Mouse (Mus musculus) adrenal gland, adult 18-20 months (tissue): ENCODE measurements at regions not wholly inside any gene's neighbourhood (a gene's known extent, or its start where the extent isn't known, plus 50 kb on each side); places are given as distances from the start of the nearest gene placed in this dataset.

Source experiments
- DNase-seq, 2 experiments: peaks; one replicate each; pipeline ENCODE4 v3.0.0; 2021 to 2022; ENCODE audit warnings: low spot score in 2 of 2

- no peak for DNase-seq
Observed at GRCm38 (mm10) chr5:111829891-111830290, 96.2 kb downstream of the Gm26897 start.

GRCm38 (mm10) chr5:111835737-111836667, 102.3 kb downstream of the Gm26897 start:
- DNase-seq, result no peak

- DNase-seq, result no peak
Observed at GRCm38 (mm10) chr5:111836668-111837234, 103.0 kb downstream of the Gm26897 start.

GRCm38 (mm10) chr5:111842461-111842860, 108.7 kb downstream of the Gm26897 start:
- DNase-seq, result no peak

GRCm38 (mm10) chr5:111843622-111844239, 110.0 kb downstream of the Gm26897 start:
- DNase-seq, result no peak

GRCm38 (mm10) chr5:111844528-111844927, 110.8 kb downstream of the Gm26897 start:
- no peak for DNase-seq

- DNase-seq, result no peak
Observed at GRCm38 (mm10) chr5:111848917-111849316, 115.2 kb downstream of the Gm26897 start.

- no peak for DNase-seq
Observed at GRCm38 (mm10) chr5:111852682-111853081, 119.0 kb downstream of the Gm26897 start.

GRCm38 (mm10) chr5:111855366-111855765, 121.6 kb downstream of the Gm26897 start:
- no peak for DNase-seq

GRCm38 (mm10) chr5:111857200-111857599, 123.5 kb downstream of the Gm26897 start:
- no peak for DNase-seq

- no peak for DNase-seq
Observed at GRCm38 (mm10) chr5:111860436-111860835, 126.7 kb downstream of the Gm26897 start.

GRCm38 (mm10) chr5:111862331-111862730, 128.6 kb downstream of the Gm26897 start:
- DNase-seq, result no peak

- DNase-seq, result no peak
Observed at GRCm38 (mm10) chr5:111863922-111864321, 130.2 kb downstream of the Gm26897 start.

GRCm38 (mm10) chr5:111864606-111865005, 130.9 kb downstream of the Gm26897 start:
- DNase-seq, result no peak

GRCm38 (mm10) chr5:111869011-111869410, 135.3 kb downstream of the Gm26897 start:
- DNase-seq, result no peak

- no peak for DNase-seq
Observed at GRCm38 (mm10) chr5:111877165-111877793, 143.6 kb downstream of the Gm26897 start.

- no peak for DNase-seq
Observed at GRCm38 (mm10) chr5:111879044-111879443, 145.3 kb downstream of the Gm26897 start.

GRCm38 (mm10) chr5:111880268-111880667, 146.5 kb downstream of the Gm26897 start:
- DNase-seq, result no peak

- DNase-seq, result no peak
Observed at GRCm38 (mm10) chr5:111881517-111881916, 147.8 kb downstream of the Gm26897 start.

- no peak for DNase-seq
Observed at GRCm38 (mm10) chr5:111887281-111887680, 153.6 kb downstream of the Gm26897 start.

GRCm38 (mm10) chr5:111890800-111891199, 157.1 kb downstream of the Gm26897 start:
- peak in 1 of 2 experiments; percentile 25 for DNase-seq
